Mouse (Mus musculus): ENCODE measurements around the gene H2afy. TPM values are rescaled to one million over a fixed set of nuclear protein-coding genes. Genes with fewer than 3 reads are reported as not detected.

The H2afy gene
- total RNA-seq (2022), result 100 to 1,000 TPM in 3 of 4 experiments, 10 to 100 TPM in 1; 93.1 to 120 (median 103) TPM

DNA sequence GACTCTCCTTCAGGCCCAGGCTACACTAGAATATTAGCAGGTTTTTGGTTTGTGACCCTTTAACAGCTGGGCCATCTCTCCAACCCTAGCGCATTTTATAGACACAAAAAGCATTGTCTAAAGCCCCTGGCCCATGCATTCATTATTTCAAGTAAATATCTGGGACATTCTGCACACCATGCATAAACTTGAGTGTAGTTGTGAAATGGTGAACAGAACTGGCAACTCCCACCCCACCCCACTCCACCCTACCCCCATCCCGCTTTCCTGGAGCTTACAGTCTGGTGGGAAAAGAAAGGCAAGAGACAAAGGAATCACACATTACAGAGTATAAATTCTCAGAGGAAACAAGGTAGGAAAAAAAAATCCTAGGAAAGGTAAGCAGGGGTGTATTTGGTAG, at the start of gene H2afy:
Gene H2afy (minus strand): TSS at position 162 of the 400 bp plus-strand sequence.
- no peak for DNase-seq (ENCODE audit: low spot score in 2 of 2)

- DNase-seq (ENCODE audit: low spot score in 2 of 2), result no peak
Measured at GRCm38 (mm10) chr13:56183687-56184086, 47.5 kb upstream of the H2afy start.

DNA sequence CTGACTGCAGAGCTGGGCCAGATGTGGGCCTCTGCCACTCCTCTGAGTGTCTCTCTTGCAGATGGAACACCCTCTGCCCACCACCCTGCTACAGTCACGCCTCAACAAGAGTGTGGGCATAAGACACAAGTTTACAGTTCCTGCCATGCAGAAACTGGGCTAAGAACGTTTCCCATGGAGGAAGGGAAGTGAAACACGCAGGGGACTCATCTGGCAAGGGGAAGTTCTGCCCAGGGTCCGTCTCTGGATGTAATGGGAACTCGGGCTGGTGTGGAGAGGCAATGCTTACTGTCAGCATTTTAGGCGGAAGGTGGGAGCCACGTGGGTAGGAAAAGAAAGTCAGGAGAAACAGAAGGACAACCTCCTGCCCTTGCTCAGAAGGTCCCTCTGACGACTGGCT, 45.3 kb upstream of the H2afy start:
- no peak for DNase-seq (ENCODE audit: low spot score in 2 of 2)

DNA sequence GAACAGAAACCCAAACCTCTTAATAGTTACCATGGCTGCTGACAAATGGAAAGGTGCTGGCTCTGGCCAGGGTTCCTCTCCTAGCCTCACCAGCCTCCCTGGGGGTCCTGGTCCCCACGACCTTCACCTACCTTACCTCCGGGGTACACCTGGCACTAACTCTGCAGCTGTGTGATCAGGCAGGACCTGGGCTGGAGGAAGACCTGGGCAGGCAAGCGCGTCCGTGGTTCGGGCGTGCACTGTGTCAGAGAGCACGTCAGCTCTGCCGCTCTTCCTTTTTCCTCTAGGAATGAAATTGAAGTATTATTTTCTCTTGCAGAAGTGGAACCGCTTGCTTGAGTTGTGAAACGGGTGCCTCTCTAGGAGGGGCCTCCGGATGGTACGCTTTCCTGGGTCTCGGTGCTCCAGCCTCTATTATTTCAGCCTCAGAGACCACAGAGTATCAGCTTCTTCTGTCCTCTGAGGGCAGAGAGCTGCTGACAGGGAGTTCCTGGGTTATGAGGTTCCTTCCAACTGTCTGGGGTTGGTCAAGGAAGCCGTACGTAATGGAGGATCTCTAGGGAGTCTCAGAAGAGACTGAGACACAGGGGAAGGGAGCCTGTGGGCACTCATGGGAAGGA, 42.4 kb upstream of the H2afy start, which contains the start of gene Tifab:
Gene Tifab (minus strand): TSS at position 470 of the 620 bp plus-strand sequence.
- DNase-seq (ENCODE audit: low spot score in 2 of 2), result no peak

DNA sequence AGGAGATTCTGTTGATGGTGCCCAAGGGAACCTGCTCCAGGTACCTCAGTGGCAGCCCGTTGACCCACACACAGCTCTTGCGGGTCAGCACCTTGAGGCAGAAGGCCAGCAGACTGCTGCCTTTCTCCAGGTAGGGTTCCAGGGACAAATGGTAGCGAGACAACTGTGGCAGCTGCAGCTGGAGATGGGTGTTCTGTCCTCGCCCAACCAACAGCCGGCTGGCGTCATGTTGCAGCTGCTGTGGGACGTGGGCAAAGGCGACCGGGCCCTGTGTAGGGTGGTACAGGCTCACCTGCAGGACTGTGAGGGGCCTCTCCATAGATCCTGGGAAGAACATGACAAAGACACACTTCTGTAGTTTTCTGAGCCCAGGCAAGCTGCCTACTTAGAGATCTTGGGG, 40.1 kb upstream of the H2afy start:
- DNase-seq (ENCODE audit: low spot score in 2 of 2), result no peak

GRCm38 (mm10) chr13:56175848-56176247, 39.7 kb upstream of the H2afy start:
- no peak for DNase-seq (ENCODE audit: low spot score in 2 of 2)

DNA sequence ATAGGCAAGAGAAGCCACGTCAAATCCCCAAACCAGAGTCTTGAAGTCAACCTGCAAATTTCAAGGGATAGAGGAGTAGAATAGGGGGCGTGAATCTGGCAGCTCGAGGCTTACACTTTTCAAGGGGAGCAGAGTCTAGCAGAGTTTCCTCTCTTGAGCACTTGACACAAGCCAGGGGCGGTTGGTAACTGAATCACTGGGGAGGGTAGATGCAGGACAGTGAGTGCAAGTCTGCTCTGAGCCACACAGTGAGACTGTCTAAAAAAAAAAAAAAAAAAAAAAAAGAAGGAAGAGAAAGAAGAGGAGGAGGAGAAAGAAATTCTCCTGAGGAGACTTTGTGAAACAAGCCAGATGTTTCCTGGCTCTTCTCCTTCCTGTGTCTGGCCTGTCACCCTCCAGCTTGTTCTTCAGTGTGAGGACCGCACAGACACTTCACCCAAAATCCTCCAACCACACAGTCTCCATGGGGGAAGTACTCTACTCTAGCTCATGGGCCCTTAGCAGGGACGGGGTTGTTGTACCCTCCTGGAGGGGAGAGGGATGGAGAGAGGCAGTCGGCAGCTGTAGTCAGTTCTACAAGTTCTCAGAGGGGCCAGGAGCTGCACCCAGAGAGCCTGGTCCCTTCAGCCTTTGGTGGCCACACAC, 36.9 kb upstream of the H2afy start:
- DNase-seq (ENCODE audit: low spot score in 2 of 2), result no peak

- DNase-seq (ENCODE audit: low spot score in 2 of 2), result no peak
Measured at GRCm38 (mm10) chr13:56172106-56172505, 35.9 kb upstream of the H2afy start.

DNA sequence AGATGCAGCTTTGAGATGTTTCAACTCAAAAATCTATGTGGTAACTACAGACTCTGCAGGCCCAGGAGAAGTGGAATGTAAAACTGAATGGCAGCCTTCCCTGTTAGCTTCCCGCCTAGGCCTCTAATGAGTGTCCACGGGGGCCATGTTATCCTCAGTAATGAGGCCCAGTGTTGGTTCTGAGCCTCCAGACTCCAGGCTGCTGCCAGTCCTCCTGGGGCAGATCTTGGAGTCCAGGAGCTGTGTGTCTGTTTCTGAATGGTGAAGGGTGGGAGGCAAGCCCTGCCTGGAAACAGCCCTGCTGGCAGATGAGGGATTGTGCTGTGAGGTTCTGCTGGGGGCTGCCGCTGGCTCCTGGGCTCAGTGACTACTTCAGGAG, 32.2 kb upstream of the H2afy start:
- no peak for DNase-seq (ENCODE audit: low spot score in 2 of 2)

DNA sequence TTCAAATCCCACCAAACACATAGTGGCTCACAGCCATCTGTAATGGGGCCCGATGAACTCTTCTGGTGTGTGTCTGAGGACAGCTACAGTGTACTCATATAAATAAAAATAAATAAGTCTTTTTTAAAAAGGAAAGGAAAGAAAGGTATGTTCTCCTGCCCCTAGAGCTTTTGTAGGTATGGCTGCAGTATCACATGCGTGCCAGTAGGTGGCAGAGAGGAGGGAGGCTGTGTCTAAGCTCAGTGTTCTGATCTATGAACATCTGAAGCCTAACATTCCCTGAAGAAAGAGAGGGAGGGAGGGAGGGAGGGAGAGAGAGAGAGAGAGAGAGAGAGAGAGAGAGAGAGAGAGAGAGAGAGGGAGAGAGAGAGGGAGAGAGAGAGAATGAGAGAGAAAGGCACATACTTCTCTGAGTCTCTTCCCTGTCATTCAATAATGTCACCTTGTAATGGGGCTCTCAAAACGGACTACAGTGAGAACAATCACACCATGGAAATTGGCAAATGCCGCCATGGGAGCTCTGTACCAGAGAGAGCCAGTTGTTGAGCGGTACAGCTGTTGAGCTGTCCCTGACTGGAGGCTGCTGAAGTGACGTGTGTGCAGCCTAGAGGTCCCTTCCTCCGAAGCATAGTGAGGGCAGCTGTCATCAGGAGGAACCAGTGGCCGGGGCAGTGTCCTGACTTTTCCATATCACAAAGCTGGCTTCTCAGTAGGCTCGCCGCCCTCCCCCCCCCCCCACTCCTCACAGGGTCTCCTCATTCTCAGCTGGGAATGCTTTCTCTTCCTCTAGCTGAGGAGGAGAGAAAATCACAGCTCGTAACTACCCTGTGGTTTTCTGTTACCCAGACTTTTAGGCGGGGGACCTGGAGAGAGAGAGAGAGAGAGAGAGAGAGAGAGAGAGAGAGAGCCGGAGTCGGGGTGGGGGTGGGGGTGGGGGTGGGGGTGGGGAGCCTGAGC, 31.6 kb upstream of the H2afy start:
- DNase-seq (ENCODE audit: low spot score in 2 of 2), result no peak

GRCm38 (mm10) chr13:56165561-56165960, 29.4 kb upstream of the H2afy start:
- no peak for DNase-seq (ENCODE audit: low spot score in 2 of 2)

- no peak for DNase-seq (ENCODE audit: low spot score in 2 of 2)
Measured at GRCm38 (mm10) chr13:56164372-56164771, 28.2 kb upstream of the H2afy start.

- DNase-seq (ENCODE audit: low spot score in 2 of 2), result no peak
Measured at GRCm38 (mm10) chr13:56163751-56164150, 27.6 kb upstream of the H2afy start.

DNA sequence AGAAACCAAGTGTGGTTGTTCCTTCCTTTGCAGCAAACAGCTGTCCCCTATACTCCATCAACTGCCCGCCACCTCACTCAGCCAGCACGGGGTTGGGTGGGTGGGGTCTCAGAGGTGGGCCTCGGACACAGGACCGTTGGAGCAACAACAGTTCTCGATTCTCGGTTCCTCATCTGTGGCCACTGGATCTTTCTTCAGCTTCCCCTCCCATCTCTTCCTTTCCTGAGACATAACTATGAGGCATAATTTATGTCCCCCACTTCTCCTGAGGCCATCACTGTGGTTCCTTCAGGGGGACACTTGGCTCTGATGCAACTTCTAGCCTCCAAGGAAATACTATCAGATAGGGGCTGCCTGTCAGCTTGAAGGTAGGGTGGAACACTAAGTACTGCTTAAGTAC, 26.7 kb upstream of the H2afy start:
- DNase-seq (ENCODE audit: low spot score in 2 of 2), result no peak

DNA sequence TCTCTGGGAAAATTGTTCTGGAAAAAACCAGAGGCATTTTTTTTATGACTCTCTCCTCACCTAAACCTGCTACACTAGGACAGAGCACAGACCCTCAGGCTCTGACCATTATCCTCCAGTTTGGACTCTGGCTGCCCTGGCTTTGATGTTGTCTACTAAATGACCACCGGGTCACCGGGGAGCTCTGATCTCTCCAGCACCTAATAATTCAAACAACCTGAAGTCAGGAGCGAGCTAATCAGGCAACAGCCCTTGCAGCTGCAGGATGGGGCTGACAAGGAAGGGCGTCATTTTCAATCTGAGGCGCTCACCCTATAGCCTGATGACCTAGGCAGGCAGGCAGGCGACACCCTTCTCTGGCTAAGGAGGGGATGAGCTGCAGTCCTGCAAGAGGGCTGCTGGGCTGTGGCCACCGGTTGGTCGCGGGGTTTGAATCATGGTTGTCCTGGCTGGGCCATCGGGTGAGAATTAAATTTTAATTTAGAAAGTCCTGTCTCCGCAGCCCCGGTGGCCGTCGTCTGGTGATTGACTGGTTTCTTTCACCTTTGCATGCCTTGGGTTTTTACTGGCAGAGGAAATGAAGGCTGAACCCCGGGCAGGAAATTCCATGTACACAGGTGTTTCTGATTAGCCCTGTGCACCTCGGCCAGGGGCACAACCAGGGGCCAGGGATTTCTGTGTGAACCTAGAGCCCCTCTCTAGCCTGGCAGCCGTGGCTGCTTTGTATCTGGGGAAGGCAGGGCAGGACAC, 23.6 kb upstream of the H2afy start:
- no peak for DNase-seq (ENCODE audit: low spot score in 2 of 2)

DNA sequence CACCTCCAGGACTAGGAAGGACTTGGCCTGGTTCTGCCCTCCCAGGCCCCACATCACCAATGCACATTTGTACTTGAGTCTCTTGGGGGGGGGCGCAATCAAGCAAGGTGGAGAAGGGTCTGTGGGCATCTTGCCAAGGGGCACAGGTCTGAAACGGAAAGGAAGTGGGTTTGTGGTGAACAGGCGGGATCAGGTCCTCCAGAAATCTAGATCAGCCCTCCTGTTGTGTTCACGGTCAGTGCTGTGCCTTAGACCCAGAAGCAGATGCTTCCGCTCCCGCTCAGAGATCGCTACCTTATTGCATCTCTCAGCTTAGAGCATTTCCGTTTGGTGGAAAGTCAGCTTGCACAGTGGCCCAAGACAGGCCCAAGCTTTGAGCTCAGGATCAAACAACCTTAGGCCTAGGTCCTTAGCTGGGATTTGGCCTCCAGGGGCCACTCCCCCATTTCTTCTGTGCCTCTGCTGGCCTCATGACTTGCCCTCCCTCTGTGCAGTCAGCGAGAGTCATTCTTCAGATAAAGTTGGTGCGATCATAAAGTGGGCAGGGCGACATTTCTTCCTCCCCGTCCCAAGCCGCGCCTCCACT, 22.9 kb upstream of the H2afy start:
- no peak for DNase-seq (ENCODE audit: low spot score in 2 of 2)

GRCm38 (mm10) chr13:56155671-56156070, 19.5 kb upstream of the H2afy start:
- no peak for DNase-seq (ENCODE audit: low spot score in 2 of 2)

GRCm38 (mm10) chr13:56155048-56155447, 18.9 kb upstream of the H2afy start:
- DNase-seq (ENCODE audit: low spot score in 2 of 2), result no peak

DNA sequence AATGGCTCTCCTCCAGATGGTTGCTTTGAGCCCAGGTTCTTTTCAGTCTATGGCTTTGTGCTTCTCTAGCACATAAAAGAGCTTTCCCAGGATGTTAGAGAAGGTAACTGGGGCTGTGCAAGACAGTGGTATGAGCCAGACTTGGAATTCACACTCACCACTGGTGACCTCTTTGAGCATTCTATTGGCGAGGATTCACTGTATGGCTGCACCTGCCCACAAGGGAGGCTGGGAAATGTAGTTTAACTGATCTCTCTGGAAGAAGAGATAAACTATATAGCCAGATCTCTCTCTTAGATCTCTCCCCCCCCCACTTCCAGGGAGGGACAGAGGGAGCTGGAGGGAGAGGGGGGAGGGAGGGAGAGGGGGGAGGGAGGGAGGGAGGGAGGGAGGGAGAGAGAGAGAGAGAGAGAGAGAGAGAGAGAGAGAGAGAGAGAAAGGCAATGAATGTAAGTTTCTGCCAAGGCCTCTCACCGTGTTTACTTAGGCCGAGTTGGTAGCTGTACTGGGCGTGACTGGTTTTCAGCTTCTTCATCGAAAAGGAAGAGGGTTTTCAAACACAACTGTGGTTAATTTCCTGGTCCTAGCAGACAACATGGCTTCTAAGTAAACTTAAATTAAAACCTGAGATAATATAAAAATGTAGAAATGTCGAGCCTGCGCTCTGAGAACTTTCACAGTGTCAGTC, 16.8 kb upstream of the H2afy start:
- DNase-seq (ENCODE audit: low spot score in 2 of 2), result no peak
